Mouse (Mus musculus) lung, postnatal 0 days (tissue): ENCODE measurements around the gene Icam1. TPM values are rescaled to one million over a fixed set of nuclear protein-coding genes. Genes with fewer than 3 reads are reported as not detected.

ENCODE experiments used
- ATAC-seq: fragments of 200-750 bp; cut with Nextera tagmentation; 2 replicates; pipeline ENCODE4 v1.8.0; 2017; ENCODE audit warnings: moderate library complexity
- DNase-seq: peaks from one replicate; pipeline ENCODE4 v3.0.0-alpha.2; 2016; ENCODE audit warnings: low spot score
- H3K27ac ChIP-seq: fragments of 300-500 bp; sonication (generic); 2 replicates; pipeline ENCODE4 v1.5.1; 2014; ENCODE audit warnings: antibody characterized with exemption, mild to moderate bottlenecking, low read length, mixed read lengths
- H3K27me3 ChIP-seq: fragments of 300-500 bp; sonication (generic); replicated peaks from 2 replicates; pipeline ENCODE4 v1.6.1; 2014; ENCODE audit warnings: low read length, mixed read lengths; ENCODE audit not compliant: insufficient read depth
- H3K36me3 ChIP-seq: fragments of 300-500 bp; sonication (generic); 2 replicates; pipeline ENCODE4 v1.6.1; 2014; ENCODE audit warnings: low read length, mixed read lengths; ENCODE audit not compliant: insufficient read depth
- H3K4me1 ChIP-seq: fragments of 300-500 bp; sonication (generic); 2 replicates; pipeline ENCODE4 v1.6.1; 2014; ENCODE audit warnings: antibody characterized with exemption, low read depth, low read length, mixed read lengths; ENCODE audit not compliant: insufficient read depth
- H3K4me2 ChIP-seq: fragments of 300-500 bp; sonication (generic); replicated peaks from 2 replicates; pipeline ENCODE4 v1.6.1; 2014; ENCODE audit warnings: low read depth, mild to moderate bottlenecking, low read length, moderate library complexity, mixed read lengths
- H3K4me3 ChIP-seq: fragments of 300-500 bp; sonication (generic); 2 replicates; pipeline ENCODE4 v1.5.1; 2014; ENCODE audit warnings: low read depth, low read length
- H3K9ac ChIP-seq: fragments of 300-500 bp; sonication (generic); replicated peaks from 2 replicates; pipeline ENCODE4 v1.6.1; 2014; ENCODE audit warnings: low read depth, mild to moderate bottlenecking
- H3K9me3 ChIP-seq: fragments of 300-500 bp; sonication (generic); 2 replicates; pipeline ENCODE4 v1.6.1; 2016; ENCODE audit warnings: low read length, mixed read lengths
- CTCF ChIP-seq: IDR thresholded peaks from 2 replicates; pipeline ENCODE4 v1.5.1; 2016; ENCODE audit warnings: antibody characterized with exemption, mild to moderate bottlenecking
- EP300 ChIP-seq: IDR thresholded peaks from 2 replicates; pipeline ENCODE4 v1.6.1; 2016; ENCODE audit warnings: antibody characterized with exemption, mild to moderate bottlenecking, control low read depth
- WGBS: fragments of 180-500 bp; shearing (Covaris S2); extraction: QIAGEN DNeasy Blood & Tissue Kit; methylation state at CpG from one replicate; pipeline ENCODE4 v1.1.7; 2014; 5-methylcytosine and 5-hydroxymethylcytosine counted together
- polyA plus RNA-seq: library from polyadenylated mRNA; unstranded; fragments of >200 nt; fragmentation: Nextera tagmentation; extraction: Ambion mirVana; gene quantifications from 2 replicates; pipeline ENCODE4 v1.2.1, GENCODE M21; 2015

The Icam1 gene
- polyA plus RNA-seq, 1 experiment from 2014 or later = 236 TPM

GRCm38 (mm10) chr9:21016331-21017176, 769 bp downstream of the Icam1 start:
- peak overlapping the region; percentile 27; the same call in 1 of the 2 replicates for H3K9ac ChIP-seq
- H3K36me3 ChIP-seq = 0 out of 2 replicates have a peak, but pooled peaks cover 8% of the 10 kb centered on the region
- H3K4me1 ChIP-seq = peaks cover 20% of the 10 kb centered on the region
- peak overlapping the region; percentile 74 for H3K27ac ChIP-seq
- WGBS = 5% methylated on average over 17 of the region's 17 CpGs
- no peaks in the 10 kb centered on the region for H3K27me3 ChIP-seq
- H3K9me3 ChIP-seq = no peaks in the 10 kb centered on the region
- TF ChIP-seq EP300 (no peak), CTCF (no peak)
- ATAC-seq (no peak), DNase-seq (peak; percentile 33)
- H3K4me2 ChIP-seq = peak overlapping the region; percentile 65
- H3K4me3 ChIP-seq = peak overlapping the region; percentile 45

- TF ChIP-seq CTCF (no peak), EP300 (no peak)
- 14% methylated on average over 4 of the region's 4 CpGs for WGBS
- peak overlapping the region; percentile 74 for H3K27ac ChIP-seq
- H3K4me2 ChIP-seq = peak overlapping the region; percentile 65
- H3K9ac ChIP-seq = no peak overlapping the region; the same call in 1 of the 2 replicates
- peak overlapping the region; percentile 45 for H3K4me3 ChIP-seq
- H3K27me3 ChIP-seq = no peaks in the 10 kb centered on the region
- H3K36me3 ChIP-seq = 0 out of 2 replicates have a peak, but pooled peaks cover 8% of the 10 kb centered on the region
- DNase-seq (no peak), ATAC-seq (no peak)
- no peaks in the 10 kb centered on the region for H3K9me3 ChIP-seq
- peaks cover 23% of the 10 kb centered on the region for H3K4me1 ChIP-seq
These were observed 1.4 kb downstream of the Icam1 start for GRCm38 (mm10) chr9:21017177-21017575.

- 48% methylated on average over 2 of the region's 2 CpGs for WGBS
- ATAC-seq = 0 out of 2 replicates have a peak, but pooled peaks have one; percentile 12
- TF ChIP-seq CTCF = no peak
- no peak for TF ChIP-seq EP300
These were observed 2.8 kb downstream of the Icam1 start for GRCm38 (mm10) chr9:21018600-21018999.

GRCm38 (mm10) chr9:21021363-21021762, 5.6 kb downstream of the Icam1 start:
- H3K27me3 ChIP-seq = no peaks in the 10 kb centered on the region
- peaks cover 10% of the 10 kb centered on the region for H3K4me1 ChIP-seq
- 0 out of 2 replicates have a peak, but pooled peaks cover 8% of the 10 kb centered on the region for H3K36me3 ChIP-seq
- ATAC-seq = peak; percentile 30; the same call in 1 of the 2 replicates
- peak; percentile 64 for DNase-seq
- peak overlapping the region; percentile 87 for H3K27ac ChIP-seq
- 61% methylated on average over 3 of the region's 3 CpGs for WGBS
- no peaks in the 10 kb centered on the region for H3K9me3 ChIP-seq
- H3K9ac ChIP-seq = no peak overlapping the region
- no peak overlapping the region for H3K4me2 ChIP-seq
- H3K4me3 ChIP-seq = no peak overlapping the region
- TF ChIP-seq CTCF (no peak), EP300 (peak; percentile 90)

More at GRCm38 (mm10) chr9:21018600-21018999, 2.8 kb downstream of the Icam1 start:
- 0 out of 2 replicates have a peak, but pooled peaks cover 8% of the 10 kb centered on the region for H3K36me3 ChIP-seq
- H3K4me2 ChIP-seq = peak overlapping the region; percentile 17; the same call in 1 of the 2 replicates
- DNase-seq = no peak
- peaks cover 23% of the 10 kb centered on the region for H3K4me1 ChIP-seq
- no peak overlapping the region for H3K4me3 ChIP-seq
- no peaks in the 10 kb centered on the region for H3K27me3 ChIP-seq
- no peaks in the 10 kb centered on the region for H3K9me3 ChIP-seq
- no peak overlapping the region for H3K9ac ChIP-seq
- H3K27ac ChIP-seq = 0 out of 2 replicates have a peak overlapping the region, but pooled peaks have one; percentile 20

- TF ChIP-seq CTCF = no peak
- TF ChIP-seq EP300 = peak; percentile 77
- Histone ChIP-seq H3K9ac (no peak overlapping the region), H3K4me1 (peaks cover 7% of the 10 kb centered on the region), H3K27me3 (0 out of 2 replicates have a peak, but pooled peaks cover 2% of the 10 kb centered on the region), H3K27ac (peak overlapping the region; percentile 87), H3K36me3 (0 out of 2 replicates have a peak, but pooled peaks cover 8% of the 10 kb centered on the region), H3K4me3 (no peak overlapping the region), H3K4me2 (no peak overlapping the region), H3K9me3 (no peaks in the 10 kb centered on the region)
- DNase-seq (peak; percentile 81), ATAC-seq (peak; percentile 30)
- WGBS = 42% methylated on average over 6 of the region's 6 CpGs
These were observed 6.5 kb downstream of the Icam1 start for GRCm38 (mm10) chr9:21022288-21022687.

GRCm38 (mm10) chr9:21022726-21023125, 6.9 kb downstream of the Icam1 start:
- 0 out of 2 replicates have a peak, but pooled peaks cover 8% of the 10 kb centered on the region for H3K36me3 ChIP-seq
- H3K4me2 ChIP-seq = no peak overlapping the region
- TF ChIP-seq CTCF (peak; percentile 38), EP300 (no peak)
- H3K4me3 ChIP-seq = no peak overlapping the region
- DNase-seq (no peak), ATAC-seq (no peak)
- H3K4me1 ChIP-seq = 0 out of 2 replicates have a peak, but pooled peaks cover 4% of the 10 kb centered on the region
- peak overlapping the region; percentile 87 for H3K27ac ChIP-seq
- H3K9me3 ChIP-seq = no peaks in the 10 kb centered on the region
- H3K9ac ChIP-seq = no peak overlapping the region
- WGBS = 73% methylated on average over 1 of the region's 1 CpGs
- H3K27me3 ChIP-seq = 0 out of 2 replicates have a peak, but pooled peaks cover 2% of the 10 kb centered on the region
